Mouse (Mus musculus) E14TG2a.4 (cell line): ENCODE results near the gene Prkca.

Experiments
- CTCF ChIP-seq: conservative IDR thresholded peaks from 2 replicates; pipeline ENCODE4 v1.5.1; 2014; ENCODE audit warnings: low read length
- POU5F1 ChIP-seq: IDR thresholded peaks from 2 replicates; pipeline ENCODE4 v1.6.1; 2014; ENCODE audit warnings: low read length, borderline replicate concordance

DNA sequence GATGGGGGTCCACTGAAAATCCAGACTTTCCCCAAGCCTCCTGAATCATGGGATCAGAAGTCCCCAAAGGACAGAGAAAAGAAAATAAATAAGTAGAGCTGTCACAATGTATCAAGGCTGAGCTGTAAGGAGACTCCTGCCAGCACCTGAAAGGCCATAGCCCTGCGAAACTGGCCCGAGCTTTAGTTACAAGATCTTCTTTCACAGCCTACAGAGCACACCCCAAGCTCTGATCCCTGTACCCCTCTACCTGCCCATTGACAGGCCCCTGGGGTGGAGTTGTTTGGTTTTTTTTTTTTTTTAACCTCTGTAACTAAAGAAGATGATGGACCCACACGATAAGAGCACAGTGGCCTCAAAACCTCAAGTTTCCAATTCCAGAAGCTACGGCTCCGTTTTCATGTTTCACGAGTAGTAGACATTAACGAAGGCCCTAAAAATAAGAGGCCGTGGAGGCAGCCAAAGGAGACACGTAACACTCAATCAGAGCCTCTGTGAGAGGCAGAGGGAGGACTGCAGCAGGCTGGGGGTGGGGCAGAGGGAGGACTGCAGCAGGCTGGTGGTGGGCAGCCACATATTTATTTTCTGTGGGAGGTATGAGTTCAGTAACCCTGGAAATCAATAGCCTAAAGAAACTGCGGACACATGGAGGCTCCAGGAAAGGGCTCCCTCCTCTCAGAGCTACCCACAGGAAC, 41.8 kb downstream of the Prkca start:
- TF ChIP-seq CTCF (no peak), POU5F1 (no peak)
